Mouse (Mus musculus) adrenal gland, adult (tissue): ENCODE measurements at regions not wholly inside any gene's neighbourhood (a gene's known extent, or its start where the extent isn't known, plus 50 kb on each side); places are given as distances from the start of the nearest gene placed in this dataset.
A peak's percentile ranks its signal among the peaks of the same experiment; 100 is the strongest.

ENCODE experiments used
- DNase-seq, 2 experiments: peaks; one replicate each; pipeline ENCODE4 v3.0.0; 2022 to 2023; ENCODE audit warnings: low spot score in 1 of 2; ENCODE audit not compliant: inconsistent age in 2 of 2

DNA sequence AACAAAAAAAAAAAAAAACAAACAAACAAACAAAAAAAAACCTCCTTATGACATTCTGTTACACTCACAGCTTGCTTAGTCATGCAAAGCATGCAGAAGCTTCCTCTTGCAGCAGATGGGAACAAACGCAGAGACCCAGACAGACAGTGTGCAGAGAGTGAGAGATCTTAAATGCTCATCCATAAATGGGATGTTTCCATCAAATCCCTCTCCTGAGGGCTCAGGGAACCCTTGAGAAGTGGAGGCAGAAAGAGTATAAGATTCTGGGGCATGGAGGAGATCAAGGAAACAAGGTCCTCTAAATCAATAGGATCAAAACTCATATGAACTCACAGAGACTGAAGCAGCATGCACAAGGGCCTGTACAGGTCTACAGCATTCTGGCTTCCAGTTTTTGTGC is 52.5 kb downstream of the Adm start:
- DNase-seq: no peak

DNA sequence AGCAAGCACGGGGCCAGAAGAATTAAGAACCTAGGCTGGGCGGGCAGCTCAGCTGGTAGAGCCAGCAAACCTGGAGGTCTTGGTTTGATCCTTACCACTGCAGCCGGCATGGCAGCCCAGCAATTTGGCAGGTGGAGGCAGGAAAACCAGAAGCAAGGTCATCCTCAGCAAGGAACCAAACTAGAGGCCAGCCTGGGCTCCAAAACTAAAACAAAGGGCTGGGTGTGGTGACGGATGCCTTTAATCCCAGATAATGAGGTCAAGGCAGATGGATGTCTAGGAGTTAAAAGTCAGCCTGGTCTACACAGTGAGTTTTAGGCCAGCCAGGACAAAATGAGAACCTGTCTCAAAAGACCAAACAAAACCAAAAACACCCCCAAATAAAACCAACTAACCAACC is 55.5 kb downstream of the Adm start:
- DNase-seq: no peak

DNA sequence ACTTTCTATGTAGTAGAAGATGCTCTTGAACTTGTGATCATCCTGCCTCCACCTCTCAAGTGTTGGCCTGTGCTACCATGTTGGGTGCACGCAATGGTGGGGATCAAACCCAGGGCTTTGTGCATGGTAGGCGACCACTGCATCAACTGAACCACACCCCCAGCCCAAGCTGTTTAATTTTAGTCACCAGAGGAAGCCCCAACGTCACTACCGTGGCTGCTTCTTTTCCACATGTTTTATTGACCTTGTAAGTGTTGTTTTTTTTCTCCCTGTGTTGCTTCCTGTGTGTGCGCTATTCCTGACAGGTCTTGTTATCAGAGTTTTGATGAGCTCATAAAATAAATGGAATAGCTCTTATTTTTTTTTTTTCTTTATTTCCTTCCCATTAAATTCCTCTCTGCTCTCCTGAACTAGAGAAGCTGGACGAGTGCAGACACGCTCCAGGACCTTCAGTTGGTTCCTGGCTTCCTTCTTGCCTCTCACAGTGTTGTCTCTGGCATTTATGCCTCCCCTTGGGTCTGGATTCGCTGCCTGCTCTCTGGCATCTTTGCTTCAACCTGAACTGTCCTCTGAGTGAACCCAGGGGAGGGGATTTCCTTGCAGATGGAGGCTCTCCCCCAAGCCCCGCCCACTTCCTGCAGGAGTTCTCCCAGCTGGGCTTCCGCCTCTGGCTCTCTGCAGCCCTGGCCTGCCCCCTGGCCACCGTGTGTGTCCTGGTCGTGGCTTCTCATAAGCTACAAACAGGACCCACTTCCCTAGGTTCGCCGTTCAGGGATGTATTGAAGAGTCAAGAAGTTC is 61.6 kb downstream of the Adm start:
- peak; percentile 73 to 77 for DNase-seq

DNA sequence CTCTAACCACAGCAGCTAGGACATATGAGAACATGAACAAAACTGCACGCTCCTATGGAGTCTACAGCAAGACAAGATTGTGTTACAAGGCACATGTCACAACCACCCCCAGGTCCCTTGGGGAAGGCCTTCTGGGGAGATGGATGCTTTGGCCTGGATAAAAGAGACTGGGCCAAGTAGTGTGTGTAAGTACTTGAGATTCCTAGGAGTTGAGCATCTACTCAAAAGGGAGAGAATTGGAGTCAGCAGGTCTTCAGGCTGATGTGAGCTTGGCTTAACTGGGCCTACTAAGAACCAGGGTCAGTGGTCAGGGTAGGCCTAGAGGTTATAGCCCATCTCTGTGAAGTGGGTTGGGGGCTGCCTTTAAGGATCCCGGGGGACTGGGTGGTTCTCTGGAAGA is 62.8 kb downstream of the Adm start:
- no peak for DNase-seq

DNA sequence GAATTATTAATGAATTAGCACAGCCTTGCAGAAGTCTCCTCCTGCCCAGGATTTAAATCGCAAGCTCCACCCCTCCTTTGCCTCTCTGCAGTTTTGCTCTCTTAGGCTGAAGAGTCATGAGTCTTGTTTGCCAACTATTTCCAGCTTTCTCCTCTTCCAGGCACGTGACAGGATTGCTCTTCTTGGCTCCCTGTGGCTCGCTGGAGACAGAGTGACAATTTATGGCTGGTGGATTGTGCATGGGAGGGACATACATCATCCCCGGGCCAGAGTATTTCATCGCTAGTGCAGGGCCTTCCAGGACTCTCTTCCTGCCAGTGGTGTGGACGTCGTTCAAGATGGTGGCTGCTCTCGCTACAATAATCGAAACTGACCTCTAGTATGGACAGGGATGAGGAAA is 63.4 kb downstream of the Adm start:
- DNase-seq: peak; percentile 52 to 79

DNA sequence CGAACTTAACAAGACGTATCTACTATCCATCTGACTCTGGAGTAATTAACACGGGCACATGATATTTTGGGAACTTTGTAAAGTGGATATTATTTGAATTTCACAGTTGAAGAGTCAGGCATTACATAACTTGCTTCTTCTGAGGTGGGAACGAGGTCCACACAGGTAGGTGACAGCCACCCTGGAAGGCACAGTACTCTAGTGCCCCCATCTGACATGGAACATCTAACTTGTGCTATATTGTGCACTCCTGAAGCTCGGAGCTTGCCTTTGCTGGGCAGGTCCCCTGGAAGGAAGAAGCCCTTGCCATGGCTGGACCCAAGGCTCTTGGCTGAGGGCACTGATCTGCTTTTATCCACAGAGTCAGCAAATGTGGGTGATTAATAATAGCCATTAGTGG is 66.8 kb downstream of the Adm start:
- DNase-seq: no peak

DNA sequence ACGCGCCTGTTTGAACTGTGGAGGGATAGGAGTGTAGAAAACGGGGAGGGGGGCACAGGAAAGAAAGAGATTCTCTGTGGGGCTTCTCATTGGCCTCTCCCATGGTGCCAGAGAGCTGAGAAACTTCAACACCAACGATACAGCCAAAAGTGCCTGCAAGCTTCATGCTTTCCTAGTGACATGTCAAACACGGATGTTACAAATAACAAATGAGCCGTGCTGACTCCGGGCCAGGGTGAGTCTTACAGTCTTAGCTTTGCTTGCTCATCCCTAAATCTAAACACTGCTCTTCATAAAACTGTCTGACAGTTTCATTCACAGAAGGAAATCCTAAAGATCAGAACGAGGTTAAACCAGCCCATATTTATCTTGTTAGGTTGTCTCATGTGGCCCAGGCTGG is 68.3 kb downstream of the Adm start:
- peak in 1 of 2 experiments; percentile 60 for DNase-seq

DNA sequence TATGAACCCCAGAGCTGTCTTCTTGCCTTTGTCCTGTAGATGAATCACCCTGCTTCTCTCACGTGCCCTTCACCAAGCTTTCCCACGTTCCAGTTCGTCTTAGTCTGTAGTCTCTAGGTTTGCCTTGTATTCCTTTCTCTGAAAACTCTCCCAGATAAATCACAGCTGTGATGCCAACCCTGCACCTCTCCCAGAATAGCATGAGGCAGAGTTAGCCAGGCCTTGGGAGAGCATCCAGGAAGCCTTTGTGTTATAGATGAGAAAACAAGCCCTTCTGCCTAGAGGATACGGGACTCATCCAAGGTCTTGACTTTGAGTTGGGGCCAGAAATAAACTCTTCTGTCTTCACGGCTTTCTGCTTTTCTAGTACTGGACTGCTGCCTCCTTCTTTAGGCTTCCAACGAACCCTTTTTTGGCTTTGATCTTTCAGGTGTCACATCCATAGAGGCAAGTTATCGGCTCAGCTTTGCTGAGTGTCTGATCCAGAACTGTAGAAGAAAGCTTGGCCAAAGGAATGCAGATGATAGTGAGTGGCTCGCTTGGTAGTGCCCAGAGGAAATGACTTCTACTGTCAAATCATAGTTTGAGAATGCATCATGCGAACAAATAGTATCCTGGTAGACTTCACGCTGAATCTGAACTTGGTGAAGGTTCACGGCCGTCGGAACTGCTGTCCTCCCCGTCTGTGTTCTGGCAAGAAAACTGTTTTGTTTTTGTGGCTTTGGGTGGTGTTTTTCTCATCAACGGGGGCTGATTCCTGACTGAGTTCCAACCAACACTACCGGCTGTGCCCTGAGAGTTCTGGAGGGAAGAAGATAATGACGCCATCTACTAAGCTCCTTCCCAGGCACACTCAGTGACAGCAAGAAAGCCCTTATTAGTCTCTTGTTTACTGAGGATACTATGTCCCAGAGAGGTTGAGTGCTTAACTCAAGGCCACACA is 69.5 kb upstream of the Ampd3 start:
- peak; percentile 83 to 92 for DNase-seq

DNA sequence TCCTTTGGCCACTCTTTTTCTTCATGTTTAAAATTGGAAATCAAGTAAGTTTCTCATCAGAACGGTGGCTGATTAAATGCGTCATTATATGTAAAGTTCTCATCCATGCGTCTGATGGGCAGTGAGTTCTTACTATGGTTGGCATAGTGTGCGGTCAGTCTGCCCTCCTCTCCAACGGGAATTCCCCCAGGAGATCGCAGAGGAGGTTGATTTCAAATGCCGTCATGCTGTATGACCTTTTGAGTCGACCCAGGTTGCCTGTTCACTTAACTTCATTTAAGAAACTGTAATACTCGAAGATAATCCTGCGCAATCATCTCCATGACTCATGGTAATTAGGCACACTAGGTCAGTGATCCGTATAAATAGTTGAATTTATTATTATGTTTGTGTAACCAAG is 68.4 kb upstream of the Ampd3 start:
- no peak for DNase-seq

DNA sequence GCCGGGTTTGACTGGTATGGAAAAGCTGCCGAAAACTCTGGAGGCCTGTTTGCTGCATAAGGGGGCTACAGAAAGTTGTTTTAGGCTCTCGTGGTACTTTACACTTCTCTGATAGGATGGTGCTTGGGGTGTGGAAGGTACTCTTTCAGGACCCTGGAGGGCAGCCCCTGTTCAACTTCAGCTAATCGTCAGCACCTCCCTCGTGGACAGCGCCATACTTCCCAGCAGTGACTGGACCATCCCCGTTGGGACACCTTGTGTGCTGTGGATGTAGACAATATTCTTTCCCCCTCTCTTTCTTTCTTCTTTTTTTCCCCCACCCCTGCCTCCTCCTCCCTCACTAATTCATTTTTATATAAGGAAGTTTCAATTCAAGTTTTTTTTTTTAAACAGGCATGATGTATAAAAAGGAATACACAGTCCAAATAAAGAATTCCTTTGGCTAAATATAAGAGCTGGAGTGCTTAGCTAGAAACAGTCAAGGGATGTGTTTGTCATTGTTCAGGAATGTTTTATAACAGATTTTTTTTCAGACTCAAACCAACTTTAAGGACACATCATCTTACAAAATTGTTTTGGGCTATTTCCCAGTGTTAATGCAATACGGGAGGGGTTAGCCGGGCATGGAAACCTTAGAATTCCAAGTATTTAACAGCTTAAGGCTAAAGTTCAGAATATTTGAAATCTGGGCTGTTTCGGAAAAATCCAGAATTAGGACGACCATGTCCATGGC is 66.2 kb upstream of the Ampd3 start:
- peak in 1 of 2 experiments; percentile 70 for DNase-seq

DNA sequence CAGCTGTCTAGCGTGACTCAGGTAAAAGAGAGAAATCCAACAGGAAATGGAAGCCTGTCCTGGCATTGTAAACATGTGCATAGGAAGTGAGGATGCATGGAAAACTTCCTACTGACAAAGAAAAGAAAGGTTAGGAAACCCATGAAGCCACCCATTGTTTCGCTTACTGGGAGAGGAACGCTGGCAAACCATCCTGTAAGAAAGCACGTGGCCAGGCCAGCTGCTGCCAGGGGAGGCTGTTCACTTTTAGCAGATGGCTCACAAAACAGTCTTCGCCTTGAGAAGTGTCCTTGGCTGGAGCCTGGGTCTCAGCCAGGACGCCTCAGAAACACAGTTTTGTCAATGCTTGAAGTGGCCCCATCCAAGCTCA is 65.6 kb upstream of the Ampd3 start:
- peak; percentile 55 to 77 for DNase-seq

DNA sequence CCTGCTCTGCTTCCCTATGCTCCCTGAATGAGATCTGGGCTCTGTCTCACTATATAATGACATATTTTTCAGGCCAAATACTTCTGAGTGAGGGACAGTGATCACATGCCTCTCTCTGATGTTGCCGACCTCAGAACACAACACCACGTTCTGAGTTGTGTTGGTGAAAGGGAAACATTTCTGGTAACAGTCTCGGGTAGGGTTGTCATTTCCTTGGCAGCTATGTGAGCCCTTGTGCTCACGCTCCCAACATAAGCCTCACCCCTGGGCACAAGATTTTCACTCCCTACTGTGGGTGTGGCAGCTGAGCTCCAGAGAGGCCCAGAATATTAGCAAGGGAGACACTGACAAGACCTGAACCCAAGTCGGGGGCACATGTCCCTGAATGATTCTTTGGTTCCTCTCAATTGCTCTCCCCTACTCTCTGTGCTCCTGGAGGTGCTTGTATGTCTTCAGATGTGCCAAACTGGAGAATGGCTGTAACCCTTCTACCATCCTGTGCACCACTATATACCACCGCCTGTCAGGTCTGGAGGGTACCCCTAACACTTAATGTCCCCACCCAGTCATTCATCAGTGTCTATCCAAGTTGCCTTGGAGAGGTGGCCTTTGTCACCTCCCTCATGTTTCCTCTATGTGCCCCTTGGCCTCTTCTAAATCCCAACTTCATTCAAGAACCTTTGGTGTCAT is 62.5 kb upstream of the Ampd3 start:
- no peak for DNase-seq

DNA sequence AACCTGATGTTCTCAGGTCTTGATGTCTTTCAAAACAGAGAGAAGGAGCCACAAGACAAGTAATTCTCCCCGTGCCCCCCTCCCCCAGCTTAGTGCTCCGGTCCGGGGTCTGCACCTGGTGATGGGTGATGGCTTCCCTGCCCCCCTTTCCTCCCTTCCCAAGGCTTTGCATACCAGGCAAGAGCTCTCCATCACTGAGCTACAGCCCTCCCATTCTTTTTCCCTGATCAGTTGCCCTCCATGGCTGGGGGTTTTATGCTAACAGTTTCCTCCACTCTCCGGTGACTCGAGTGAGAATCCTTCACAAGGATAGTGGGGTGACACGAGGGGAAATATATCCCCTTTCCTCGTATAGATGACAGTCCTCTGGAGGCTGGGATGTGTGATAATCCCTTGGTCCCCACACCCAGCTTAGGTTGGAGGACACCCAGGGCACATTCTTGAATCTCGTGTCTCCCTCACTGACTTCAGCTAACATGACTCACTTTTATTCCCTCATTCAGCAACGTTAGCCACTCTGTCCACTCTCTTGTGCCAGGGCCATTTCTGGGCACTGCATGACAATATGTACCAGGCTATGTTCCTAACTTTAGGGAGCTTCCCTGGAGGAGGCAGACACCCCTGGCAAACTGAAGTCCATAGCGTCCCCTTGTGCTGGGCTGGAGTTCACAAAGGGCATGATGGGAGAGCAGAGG is 61.9 kb upstream of the Ampd3 start:
- peak in 1 of 2 experiments; percentile 36 for DNase-seq

DNA sequence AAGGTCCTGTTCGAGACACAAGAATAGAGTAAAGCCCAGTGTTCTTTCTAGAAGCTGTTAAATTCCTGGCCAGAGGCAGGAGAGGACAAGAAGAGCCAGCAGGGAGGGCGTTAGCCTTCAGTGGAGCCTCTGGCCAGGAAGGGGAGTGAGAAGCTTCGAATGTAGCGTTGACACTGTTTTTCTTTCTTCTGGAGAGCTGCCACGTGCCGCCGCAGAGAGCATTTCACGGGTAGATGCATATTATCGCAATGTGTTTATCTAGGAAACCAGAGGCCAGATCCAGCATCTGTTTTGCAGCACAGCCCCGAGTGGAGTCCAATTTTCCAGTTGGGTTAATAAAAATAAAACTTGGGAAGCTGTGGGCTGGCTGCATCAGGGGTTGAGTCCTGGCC is 61.3 kb upstream of the Ampd3 start:
- peak in 1 of 2 experiments; percentile 32 for DNase-seq

DNA sequence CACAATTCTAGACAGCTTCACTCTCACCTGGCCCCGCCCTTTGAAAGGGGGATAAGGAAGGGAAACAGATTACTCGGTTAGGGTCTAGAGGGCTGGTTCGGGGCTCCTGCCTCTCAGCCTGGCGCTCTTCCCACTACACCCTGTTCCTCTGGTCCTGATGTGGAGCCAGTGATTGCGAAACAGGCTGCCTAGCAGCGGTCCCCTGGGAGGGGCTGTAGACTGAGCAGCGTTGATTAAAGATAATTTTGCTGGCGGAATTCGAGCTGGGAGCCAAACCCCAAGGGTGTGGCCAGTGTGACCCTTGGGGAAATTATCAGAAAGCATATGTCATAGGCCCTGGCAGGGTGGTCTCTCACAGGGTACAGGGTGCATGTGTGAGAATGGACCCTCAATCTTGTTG is 59.9 kb upstream of the Ampd3 start:
- DNase-seq: peak; percentile 54 to 72

DNA sequence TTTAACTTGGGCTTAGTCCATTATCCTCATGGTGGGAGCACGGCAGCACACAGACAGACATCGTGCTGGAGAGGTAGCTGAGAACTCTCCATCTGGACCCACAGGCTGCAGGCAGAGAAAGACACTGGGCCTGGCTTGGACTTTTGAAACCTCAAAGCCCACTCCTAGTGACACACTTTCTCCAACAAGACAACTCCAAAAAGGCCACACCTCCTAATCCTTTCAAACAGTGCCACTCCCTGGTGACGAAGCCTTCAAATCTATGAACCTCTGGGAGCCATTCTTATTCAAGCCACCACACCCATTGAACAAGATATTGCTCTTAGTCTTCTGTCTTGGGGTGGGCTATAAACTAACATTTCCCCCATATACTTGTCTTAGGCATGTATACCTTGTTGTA is 59.2 kb upstream of the Ampd3 start:
- DNase-seq: no peak

DNA sequence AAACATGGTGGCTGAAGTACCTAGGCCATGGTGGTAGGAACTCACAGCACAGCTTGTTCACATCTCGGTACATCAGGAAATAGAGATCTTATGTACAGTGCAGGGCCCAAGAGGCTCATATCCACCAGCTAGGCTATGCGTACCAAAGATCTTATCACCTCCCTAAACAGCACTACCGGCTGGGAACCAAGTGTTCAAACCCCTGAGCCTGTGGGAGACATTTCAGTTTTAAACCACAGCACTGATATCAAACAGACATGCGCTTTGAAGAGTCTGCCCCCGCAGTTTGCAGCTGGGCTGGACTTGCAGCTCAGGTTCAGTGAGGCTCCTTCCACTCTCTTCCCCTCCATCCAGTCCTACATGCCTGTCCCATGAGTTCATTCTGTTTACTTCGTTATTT is 58.4 kb upstream of the Ampd3 start:
- DNase-seq: no peak

DNA sequence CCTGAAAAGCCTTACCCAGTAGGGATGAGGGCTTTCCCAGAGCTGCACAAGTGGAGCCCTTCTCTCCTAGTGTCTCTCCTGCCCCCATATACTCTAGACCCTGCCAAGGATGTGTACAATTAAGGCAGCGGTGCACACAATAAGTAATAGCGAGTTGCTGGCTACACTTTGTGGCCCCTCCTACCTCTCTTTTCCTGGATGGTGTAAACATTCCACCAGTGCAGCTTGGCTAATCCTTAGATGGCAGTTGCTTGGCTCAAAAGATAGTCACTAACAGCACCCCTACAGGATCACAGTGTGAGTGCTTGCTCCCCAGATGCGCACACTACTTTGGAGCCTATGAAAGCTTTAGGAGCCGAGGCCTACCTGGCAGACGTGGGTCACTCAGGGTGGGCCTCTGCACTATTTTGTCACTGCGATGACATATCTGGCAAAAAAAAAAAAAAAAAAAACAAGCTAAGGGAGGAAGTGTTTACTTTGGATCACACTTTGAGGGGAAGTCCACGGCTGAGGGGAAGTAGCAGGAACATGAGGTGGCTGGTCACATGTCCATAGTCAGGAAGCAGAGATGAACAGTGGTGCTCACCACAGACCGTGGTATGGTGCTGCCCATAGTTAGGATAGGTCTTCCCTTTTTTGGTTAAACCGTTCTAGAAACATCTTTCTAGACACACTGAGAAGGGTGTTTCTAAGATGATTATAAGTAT is 57.6 kb upstream of the Ampd3 start:
- no peak for DNase-seq

DNA sequence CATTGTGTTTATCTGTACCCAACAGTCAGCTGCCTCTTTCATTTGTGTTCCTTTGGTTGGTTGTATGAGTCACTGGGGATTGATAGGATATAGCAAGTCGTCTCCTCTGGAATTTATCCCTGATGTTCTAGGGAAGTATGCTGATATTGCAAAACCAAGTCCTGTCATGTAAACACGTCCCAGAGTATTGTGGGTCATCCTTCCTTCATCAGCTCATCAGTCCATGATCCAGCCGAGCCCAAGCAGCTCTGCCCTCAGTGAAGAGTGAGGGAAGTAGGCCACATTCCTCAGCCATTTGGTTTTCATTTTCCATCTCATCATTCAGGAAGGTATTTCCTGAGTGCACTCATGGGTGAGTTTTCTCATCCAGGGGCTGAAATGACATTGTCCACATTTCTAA is 54.3 kb upstream of the Ampd3 start:
- no peak for DNase-seq

DNA sequence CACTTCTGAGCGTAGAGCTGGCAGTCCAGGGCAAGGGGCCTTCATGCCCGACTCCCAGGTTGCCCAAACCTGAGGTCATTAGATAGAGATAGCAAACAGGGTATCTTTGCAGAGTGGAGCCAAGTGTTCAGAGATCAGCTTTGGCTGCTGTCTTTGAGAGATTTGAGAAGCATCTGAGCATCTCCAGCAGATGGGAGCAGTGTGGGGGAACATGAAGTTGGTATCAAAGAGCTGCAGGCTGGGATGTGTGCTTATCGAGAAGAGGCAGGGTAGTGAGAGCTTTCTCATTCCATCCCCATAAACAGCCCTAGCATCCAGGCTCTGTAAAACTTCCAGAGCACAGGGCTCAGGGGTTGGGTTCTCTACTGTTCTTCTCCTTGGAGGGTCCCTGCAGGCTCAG is 52.9 kb upstream of the Ampd3 start:
- no peak for DNase-seq
